Mouse (Mus musculus): ENCODE data around the gene Terf2ip.

The Terf2ip gene

DNA sequence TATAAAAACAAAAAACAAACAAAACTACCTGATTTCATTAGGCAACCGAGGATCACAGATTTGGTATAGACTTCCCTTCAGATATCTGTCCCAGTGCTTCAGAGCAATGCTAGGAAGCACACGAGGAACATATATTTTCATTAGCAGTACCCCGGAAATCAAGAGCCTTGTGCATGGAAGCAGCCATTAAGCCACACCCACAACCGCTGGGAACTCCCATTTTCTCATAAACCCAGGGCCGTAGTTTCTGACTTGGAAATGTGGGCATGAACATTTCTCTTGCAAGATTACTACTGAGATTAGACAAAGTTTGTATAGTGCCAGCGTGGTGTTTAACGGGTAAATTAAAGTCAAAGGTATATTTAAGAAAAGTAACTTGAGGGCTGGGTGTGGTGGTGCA is 1.6 kb upstream of the Terf2ip start:
- DNase-seq (ENCODE audit: low spot score) = no peak

DNA sequence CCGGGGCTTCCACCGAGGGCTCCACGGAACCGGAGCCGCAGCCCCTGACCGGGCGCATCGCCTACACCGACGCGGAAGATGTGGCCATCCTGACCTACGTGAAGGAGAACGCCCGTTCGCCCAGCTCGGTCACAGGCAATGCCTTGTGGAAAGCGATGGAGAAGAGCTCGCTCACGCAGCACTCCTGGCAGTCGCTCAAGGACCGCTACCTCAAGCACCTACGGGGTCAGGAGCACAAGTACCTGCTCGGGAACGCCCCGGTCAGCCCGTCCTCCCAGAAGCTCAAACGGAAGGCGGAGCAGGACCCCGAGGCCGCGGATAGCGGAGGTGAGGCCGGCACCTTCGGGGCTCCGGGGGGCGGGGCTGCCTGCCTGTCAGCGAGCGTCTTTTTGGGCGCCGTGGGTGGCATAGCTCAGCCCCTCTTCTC is 631 bp downstream of the Terf2ip start:
- DNase-seq (ENCODE audit: low spot score) = peak; percentile 58

DNA sequence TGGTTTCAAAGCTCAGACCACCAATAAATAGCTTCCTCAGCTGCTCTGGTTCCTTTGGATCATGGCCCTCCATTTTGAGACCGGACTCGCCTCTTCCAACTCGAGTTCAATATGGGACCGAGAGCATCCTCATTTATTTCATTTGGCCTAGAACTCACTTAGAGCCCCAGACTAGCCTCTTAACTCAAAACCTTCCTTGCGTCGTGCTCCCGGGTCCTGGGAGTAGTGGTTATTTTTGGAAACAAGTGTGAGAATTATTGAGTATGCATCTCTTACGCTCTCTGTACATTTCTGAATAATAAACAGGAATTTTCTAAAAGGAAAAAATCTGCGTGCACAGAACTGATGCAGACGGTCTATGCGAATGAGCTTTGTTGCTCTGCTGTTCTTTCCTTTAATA is 3.7 kb downstream of the Terf2ip start, which contains the start of gene Gm6793:
Gene Gm6793, minus strand, starts transcription at position 101 of the 400 bp plus-strand sequence.
- DNase-seq (ENCODE audit: low spot score) = no peak

DNA sequence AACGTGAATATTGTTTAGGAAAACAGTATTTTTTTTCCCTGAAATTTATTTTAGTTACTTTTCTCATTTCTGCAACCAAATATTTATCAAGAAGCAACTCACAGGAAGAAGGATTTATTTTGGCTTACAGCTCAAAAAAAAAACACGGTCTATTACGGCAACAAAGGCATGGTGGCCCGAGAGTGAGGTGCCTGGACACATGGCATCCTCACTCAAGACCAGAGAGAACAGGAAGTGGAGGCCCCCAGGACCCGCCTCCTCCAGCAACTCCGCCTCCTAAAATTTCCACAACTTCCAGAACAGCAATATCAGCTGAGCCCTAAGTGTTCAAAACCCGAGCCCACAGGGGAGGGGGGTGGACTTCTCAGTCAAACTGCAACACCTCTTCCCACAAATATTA is 18.3 kb downstream of the Terf2ip start:
- DNase-seq (ENCODE audit: low spot score) = no peak

DNA sequence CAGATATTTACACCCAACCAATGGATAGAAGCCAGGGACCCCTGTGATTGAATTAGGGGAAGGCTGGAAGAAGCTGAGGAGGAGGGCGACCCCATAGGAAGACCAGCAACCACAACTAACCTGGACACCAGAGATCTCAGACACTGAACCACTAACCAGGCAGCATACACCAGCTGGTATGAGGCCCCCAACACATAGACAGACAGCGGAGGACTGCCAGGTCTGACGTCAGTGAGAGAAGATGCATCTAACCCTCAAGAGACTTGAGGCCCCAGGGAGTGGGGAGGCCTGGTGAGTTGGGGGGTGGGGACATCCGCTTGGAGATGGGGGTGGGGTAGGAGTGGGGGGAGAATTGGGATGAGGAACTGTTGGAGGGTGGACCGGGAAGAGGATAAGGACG is 19.5 kb downstream of the Terf2ip start:
- no peak for DNase-seq (ENCODE audit: low spot score)

DNA sequence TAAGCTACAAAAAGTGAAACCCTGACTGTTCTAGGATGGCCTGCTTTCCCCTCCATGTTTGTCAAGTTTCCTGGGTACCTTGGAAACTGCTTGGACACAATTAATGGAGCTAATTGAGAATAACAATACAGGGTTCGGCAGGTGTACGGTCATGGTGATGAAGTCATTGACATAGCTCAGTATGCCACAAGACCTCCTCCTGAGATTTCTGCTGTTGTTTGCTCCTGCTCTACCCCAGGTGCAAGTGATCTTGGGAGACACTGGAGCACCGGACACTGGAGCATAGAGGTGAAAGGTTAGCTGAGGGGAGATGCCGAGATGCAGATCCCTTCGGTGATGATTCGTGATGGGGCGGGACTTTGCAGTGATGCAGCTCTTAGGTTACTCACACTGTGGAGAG is 21.9 kb downstream of the Terf2ip start:
- no peak for DNase-seq (ENCODE audit: low spot score)

DNA sequence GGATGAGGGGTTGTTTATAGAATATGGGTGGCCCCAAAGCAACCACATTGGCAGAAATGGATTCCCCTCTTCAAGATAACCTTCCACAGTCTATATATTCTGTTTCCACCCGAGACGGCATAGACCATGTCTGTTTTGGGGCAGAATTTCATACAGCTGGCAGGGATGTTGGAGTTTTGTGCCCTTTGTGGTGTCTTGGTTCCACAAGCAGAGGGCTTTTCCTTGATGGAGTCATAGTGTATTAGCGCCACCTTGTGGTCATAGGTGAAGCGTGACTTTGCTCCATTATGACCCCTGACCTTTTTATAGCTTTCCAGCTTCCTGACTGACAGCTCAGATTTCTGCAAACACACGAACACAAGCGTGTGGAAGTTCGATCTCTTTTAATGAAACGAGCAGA is 23.4 kb downstream of the Terf2ip start:
- peak; percentile 58 for DNase-seq (ENCODE audit: low spot score)

DNA sequence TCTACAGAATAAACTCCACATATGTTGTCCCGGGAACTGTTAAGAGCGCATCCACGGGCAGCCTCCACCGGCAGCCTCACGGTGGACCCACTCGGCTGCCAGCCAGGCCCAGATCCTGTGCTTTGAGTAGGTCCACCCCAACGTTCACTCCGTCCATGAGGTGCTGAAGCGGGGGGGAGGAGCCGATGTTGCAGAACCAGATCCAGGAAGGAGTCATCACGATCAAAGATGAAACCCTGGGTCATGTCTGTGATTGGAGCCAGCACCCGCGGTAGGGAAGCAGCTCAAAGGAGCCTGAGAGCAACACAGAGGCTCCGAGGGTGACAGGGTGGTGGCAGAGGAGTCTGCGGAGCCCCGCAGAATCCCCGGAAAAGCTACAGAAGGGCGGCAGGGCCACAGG is 26.3 kb downstream of the Terf2ip start:
- DNase-seq (ENCODE audit: low spot score) = no peak

DNA sequence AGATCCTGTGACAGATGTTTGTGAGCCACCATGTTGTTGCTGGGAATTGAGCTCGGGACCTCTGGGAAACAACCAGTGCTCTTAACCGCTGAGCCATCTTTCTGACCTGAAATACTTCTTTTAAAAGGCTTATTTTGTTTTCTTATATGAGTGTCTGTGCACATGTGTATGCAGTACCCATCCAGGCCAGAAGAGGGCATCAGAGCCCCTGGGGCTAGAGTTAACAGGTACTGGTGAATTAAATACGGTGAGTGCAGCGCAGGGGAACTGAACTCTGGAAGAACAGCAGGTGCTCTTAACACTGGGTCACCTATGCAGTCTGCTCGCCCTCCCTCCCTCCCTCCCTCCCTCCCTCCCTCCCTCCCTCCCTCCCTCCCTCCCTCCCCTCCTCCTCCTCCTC is 34.0 kb downstream of the Terf2ip start:
- no peak for DNase-seq (ENCODE audit: low spot score)

DNA sequence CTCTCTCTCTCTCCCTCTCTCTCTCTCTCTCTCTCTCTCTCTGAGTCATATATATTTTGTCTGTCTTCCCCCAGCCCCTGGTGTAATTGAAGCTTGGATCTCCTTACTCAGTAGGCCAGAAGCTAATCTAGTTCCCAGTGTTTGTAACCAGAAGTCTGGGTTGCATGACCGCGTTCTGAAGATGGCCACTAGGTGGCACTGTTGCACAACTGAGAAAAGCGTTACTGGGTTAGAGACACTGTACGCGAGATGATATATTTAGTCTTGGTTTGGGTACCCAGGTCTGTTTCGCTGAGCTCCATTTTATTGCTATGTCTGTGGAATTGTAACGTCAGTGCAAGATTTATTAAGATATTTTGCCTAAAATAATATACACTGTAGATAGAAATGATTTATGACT is 34.7 kb downstream of the Terf2ip start:
- DNase-seq (ENCODE audit: low spot score) = peak; percentile 58

DNA sequence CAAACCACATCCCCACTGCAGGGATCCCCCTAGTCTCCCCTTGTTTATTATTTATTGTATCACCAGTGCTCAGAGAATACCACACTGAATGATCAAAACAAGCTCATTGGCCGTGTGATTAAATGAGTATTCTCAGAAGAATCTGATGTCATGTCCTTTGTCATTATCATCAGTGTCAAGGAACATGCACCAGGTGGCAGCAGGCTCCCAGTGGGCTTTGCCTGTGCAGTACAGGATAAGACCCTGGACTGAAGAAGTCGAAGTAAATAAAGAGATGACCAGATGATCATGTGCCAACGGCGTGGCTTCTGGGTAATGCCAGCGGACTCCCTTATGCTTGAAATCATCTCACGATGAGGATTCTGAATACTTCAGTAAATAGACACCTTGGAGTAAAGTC is 37.1 kb downstream of the Terf2ip start:
- no peak for DNase-seq (ENCODE audit: low spot score)

DNA sequence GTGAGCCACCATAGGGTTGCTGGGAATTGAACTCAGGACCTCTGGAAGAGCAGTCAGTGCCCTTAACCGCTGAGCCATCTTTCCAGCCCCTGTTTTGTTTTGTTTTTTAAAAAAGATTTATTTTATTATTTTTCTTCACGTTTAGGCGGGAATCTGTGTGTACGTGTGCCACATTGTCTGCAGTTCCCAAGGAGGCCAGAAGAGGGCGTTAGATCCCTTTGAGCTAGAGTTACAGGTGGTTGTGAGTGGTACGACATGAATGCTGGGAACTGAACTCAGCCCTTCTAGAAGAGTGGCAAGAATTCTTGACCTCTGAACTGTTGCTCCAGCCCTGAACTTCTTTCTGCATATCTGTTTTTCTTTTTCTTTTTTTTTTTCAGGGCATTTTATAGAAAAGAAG is 38.8 kb downstream of the Terf2ip start:
- no peak for DNase-seq (ENCODE audit: low spot score)

DNA sequence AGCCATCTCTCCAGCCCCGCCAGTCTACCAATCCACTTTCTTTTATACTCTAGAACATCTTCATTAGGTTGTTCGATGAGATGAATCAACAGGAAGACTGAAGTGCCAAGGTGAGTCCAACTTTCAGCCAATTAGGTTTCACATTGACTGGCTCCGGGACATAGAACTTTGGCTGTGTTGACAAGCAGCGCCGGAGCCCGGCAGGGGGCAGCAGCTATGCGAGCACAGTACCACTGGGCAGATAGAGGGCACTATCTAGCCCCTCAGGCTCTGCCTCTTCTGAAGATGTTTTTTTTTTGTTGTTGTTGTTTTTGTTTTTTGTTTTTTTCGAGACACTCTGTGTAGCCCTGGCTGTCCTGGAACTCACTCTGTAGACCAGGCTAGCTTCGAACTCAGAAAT is 40.3 kb downstream of the Terf2ip start:
- no peak for DNase-seq (ENCODE audit: low spot score)

DNA sequence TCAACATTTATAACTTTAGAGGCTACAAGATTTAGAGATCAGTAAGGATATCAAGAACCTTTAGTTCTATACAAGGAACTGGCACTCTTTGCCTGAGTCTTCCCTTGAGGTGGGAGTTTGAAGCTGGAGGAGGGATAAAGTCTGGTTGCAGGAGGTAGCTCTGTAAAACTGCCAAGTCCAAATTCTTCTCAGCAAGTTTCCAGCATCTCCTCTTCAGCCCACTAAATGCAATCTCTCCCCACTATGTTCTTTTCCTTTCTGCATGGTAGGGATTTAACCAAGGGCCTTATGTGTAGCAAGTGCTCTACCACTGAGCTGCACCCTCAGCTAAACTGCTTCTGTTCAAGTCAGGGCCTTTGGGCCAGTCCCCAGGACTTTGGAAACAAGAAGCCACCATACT is 43.3 kb downstream of the Terf2ip start:
- no peak for DNase-seq (ENCODE audit: low spot score)

DNA sequence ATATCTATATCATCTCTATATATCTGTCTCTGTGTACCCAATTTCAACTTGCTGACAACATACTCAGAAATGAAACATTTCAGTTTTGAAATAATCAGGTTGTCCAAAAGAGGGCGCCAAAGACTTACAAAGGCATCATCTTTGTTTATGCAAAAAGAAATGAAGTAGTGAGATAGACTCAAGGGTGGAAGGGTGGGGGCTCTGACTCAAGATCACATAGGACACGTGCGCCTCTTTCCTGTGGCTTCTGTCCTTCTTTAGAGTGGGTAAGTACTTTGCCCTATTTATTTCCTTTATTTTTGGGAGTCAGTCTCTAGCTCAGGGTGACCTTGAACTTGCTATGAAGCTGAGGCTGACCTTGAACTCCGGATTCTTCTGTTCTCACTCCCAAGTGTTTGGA is 50.2 kb downstream of the Terf2ip start:
- no peak for DNase-seq (ENCODE audit: low spot score)
